Mouse (Mus musculus) midbrain, embryonic 15.5 days (tissue): ENCODE data around the gene Il25. TPM values are rescaled to one million over a fixed set of nuclear protein-coding genes. Genes with fewer than 3 reads are reported as not detected.
"Not testable (repeated sequence)": the region's sequence is repeated elsewhere in the genome, so short reads cannot be mapped to it uniquely, and the experiment has no call there.

Experiments
- ATAC-seq: fragments of 200-750 bp; cut with Nextera tagmentation; replicated peaks from 2 replicates; pipeline ENCODE4 v1.8.0; 2017; ENCODE audit warnings: moderate TSS enrichment
- H3K27ac ChIP-seq: fragments of 300-500 bp; sonication (generic); 2 replicates; pipeline ENCODE4 v1.5.1; 2015; ENCODE audit warnings: mild to moderate bottlenecking, inconsistent platforms
- H3K27me3 ChIP-seq: fragments of 300-500 bp; sonication (generic); replicated peaks from 2 replicates; pipeline ENCODE4 v1.6.1; 2015; ENCODE audit warnings: inconsistent platforms
- H3K36me3 ChIP-seq: fragments of 300-500 bp; sonication (generic); replicated peaks from 2 replicates; pipeline ENCODE4 v1.6.1; 2015; ENCODE audit warnings: inconsistent platforms
- H3K4me1 ChIP-seq: fragments of 300-500 bp; sonication (generic); 2 replicates; pipeline ENCODE4 v1.6.1; 2015; ENCODE audit warnings: inconsistent platforms
- H3K4me2 ChIP-seq: fragments of 300-500 bp; sonication (generic); 2 replicates; pipeline ENCODE4 v1.6.1; 2015; ENCODE audit warnings: inconsistent platforms, mild to moderate bottlenecking, moderate library complexity
- H3K4me3 ChIP-seq: fragments of 300-500 bp; sonication (generic); 2 replicates; pipeline ENCODE4 v1.5.1; 2015; ENCODE audit warnings: mild to moderate bottlenecking, inconsistent platforms
- H3K9ac ChIP-seq: fragments of 300-500 bp; sonication (generic); 2 replicates; pipeline ENCODE4 v1.6.1; 2015; ENCODE audit warnings: mild to moderate bottlenecking, inconsistent platforms
- H3K9me3 ChIP-seq: fragments of 300-500 bp; sonication (generic); 2 replicates; pipeline ENCODE4 v1.6.1; 2016; ENCODE audit warnings: inconsistent platforms
- WGBS: fragments of 180-500 bp; shearing (Covaris S2); methylation state at CpG from one replicate; pipeline ENCODE4 v1.1.7; 2015; ENCODE audit warnings: mixed read lengths; 5-methylcytosine and 5-hydroxymethylcytosine counted together
- polyA plus RNA-seq: library from polyadenylated mRNA; unstranded; fragments of >200 nt; fragmentation: Nextera tagmentation; extraction: Ambion mirVana; gene quantifications from 2 replicates; pipeline ENCODE4 v1.2.1, GENCODE M21; 2015

Gene Il25
- polyA plus RNA-seq, 1 experiment from 2014 or later = 0.48 TPM

DNA sequence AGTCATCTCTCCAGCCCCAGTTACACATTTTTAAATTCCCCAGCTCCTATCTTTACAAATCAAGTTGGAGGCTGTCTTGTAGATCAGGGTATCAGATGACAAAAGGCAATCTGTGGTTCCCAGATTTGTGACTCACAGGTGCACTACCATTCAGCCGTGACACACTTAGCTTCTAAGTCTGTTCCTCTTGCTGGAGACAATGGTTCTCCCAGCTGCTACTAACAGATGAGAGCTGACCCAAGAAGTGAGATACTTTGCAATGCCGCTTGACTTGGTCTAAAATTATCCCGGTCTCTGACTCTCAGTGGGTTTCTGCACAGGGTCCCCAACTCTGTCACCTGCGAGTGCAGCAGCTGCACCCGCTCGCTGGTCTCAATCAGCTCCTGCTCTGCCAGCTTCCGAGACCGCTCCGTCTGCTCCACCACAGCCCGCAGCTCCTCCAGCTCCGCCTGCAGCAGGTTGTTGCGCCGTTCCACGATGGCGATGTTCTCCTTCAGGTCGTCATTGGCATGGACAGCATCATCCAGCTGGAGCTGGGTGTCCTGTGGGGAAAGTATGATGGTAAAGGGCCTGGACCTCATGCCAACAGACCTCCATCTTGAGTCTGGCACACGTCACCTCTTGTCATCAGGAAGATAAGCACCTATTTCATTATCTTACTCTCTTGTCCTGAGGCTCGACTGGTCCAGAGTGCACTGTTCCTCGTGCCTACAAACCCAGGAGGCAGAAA lies 13.6 kb downstream of the Il25 start:
- H3K4me2 ChIP-seq = no peak overlapping the region
- H3K4me3 ChIP-seq = no peak overlapping the region
- no peak overlapping the region for H3K9ac ChIP-seq
- no peak overlapping the region for H3K27ac ChIP-seq
- H3K4me1 ChIP-seq = no peaks in the 10 kb centered on the region
- 84% methylated on average over 19 of the region's 19 CpGs for WGBS
- H3K9me3 ChIP-seq = no peaks in the 10 kb centered on the region
- no peaks in the 10 kb centered on the region for H3K36me3 ChIP-seq
- no peak for ATAC-seq
- H3K27me3 ChIP-seq = no peaks in the 10 kb centered on the region

DNA sequence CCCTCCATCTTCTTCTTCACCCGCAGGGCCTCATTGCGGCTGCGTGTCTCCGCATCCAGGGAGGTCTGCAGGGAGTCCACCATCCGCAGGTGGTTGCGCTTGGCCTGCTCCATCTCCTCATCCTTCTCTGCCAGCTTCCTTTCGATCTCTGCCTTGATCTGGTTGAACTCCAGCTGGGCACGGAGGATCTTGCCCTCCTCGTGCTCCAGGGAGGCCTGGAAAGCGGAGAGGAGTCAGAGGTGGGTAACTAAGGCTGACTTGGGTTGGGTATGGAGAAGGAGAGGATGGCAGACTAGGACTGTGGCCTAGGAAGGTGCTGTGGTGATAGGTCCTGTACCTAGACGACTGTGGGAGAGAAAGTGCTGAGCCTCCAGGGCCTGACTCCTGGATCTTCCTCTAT lies 14.5 kb downstream of the Il25 start:
- H3K4me3 ChIP-seq, H3K27ac ChIP-seq, H3K4me1 ChIP-seq, H3K36me3 ChIP-seq, ATAC-seq, H3K9ac ChIP-seq, H3K9me3 ChIP-seq, H3K27me3 ChIP-seq, H3K4me2 ChIP-seq: not testable (repeated sequence)
- WGBS = 87% methylated on average over 11 of the region's 11 CpGs

DNA sequence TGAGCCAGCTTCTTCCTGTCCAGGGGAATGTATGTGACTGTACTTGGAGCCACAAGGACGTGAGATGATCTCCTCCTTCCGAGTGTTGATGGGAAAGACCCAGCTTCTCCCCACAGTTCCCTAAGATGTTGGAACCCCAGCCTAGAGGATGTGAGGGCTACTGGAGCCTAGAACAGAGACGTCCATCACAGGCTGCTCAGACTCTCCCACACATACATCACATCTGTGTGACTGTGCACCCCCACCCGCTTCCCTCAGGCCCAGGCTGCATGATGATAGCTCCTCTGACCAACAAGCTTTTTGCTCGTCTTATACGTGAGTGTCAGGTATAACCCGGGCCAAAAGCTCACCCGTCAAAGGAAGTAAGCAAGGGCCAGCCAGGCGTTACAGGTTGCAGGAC lies 16.3 kb downstream of the Il25 start:
- no peak for ATAC-seq
- Histone ChIP-seq H3K36me3 (no peaks in the 10 kb centered on the region), H3K27me3 (no peaks in the 10 kb centered on the region), H3K4me2 (no peak overlapping the region), H3K9me3 (no peaks in the 10 kb centered on the region), H3K4me3 (no peak overlapping the region), H3K4me1 (no peaks in the 10 kb centered on the region), H3K27ac (no peak overlapping the region), H3K9ac (no peak overlapping the region)
- 88% methylated on average over 9 of the region's 9 CpGs for WGBS

DNA sequence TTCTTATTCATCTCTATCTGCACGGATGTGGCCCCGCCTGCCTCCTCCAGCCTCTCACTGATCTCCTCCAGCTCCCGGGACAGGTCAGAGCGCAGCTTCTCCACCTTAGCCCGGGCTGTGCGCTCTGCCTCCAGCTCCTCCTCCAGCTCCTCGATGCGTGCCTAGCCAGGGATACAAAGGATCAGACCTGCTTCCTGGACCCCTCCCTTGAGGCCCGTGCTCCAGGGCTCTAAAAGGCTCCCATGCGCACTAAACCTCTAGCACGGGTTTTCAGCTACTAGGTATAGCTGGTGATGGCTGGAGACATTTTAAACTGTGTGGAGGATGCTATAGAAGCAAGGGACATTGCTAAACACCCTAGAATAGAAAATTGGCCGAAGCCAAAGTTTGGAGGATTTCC lies 18.0 kb downstream of the Il25 start:
- WGBS = 67% methylated on average over 12 of the region's 12 CpGs
- no peak for ATAC-seq
- no peak overlapping the region for H3K4me2 ChIP-seq
- no peak overlapping the region for H3K4me3 ChIP-seq
- H3K27me3 ChIP-seq = no peaks in the 10 kb centered on the region
- no peaks in the 10 kb centered on the region for H3K4me1 ChIP-seq
- no peak overlapping the region for H3K27ac ChIP-seq
- H3K9ac ChIP-seq = no peak overlapping the region
- H3K9me3 ChIP-seq = no peaks in the 10 kb centered on the region
- H3K36me3 ChIP-seq = no peaks in the 10 kb centered on the region

DNA sequence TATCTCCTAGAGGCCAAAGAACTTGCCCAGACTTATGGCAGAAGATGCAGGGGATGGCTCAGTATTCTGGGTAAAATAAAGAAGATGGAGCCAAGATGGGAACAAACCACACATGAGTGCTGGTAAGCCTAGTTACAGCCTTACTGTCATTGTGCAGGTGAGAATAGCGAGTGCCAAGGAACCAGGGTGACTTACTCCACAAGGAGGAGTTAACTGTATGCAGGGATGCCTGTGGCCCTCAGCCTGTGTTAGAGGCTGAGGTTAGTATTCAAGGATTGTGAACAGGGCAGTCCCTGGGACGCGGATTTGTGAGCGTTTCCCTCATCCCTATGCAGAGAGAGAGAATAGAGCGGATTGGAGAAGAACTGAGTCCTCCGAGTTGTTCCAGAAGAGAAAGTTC lies 19.1 kb downstream of the Il25 start:
- Histone ChIP-seq H3K27ac (no peak overlapping the region), H3K36me3 (no peaks in the 10 kb centered on the region), H3K4me3 (no peak overlapping the region), H3K9ac (no peak overlapping the region), H3K4me1 (no peaks in the 10 kb centered on the region), H3K4me2 (no peak overlapping the region), H3K27me3 (no peaks in the 10 kb centered on the region), H3K9me3 (no peaks in the 10 kb centered on the region)
- no peak for ATAC-seq
- 91% methylated on average over 6 of the region's 6 CpGs for WGBS

DNA sequence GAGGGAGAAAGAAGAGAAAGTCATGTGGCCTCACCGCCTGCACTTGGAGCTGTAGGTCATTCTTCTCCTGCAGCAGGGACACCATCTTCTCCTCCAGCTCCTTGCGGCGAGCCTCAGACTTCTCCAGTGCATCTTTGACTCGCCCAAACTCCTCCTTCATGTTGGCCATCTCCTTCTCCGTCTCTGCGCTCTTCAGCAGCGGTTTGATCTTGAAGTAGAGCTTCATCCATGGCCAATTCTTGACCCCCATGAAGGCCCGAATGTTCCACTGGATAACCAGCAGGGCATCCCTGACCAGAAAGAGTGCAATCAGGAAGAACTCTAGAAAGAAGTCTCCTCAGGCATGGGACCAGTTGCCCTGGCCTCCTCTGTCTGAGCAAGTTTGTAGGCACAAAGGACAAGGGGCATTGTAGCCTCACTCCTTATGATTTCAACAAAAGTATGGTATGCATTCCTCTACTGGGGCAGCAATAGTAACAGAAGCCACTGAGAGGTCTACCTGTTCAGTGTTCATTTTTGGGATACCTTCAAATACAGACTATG lies 21.2 kb downstream of the Il25 start:
- ATAC-seq = no peak
- Histone ChIP-seq H3K27me3 (no peaks in the 10 kb centered on the region), H3K9me3 (no peaks in the 10 kb centered on the region), H3K4me3 (no peak overlapping the region), H3K4me1 (no peaks in the 10 kb centered on the region), H3K9ac (no peak overlapping the region), H3K36me3 (no peaks in the 10 kb centered on the region), H3K27ac (no peak overlapping the region), H3K4me2 (no peak overlapping the region)
- WGBS = 94% methylated on average over 8 of the region's 8 CpGs

DNA sequence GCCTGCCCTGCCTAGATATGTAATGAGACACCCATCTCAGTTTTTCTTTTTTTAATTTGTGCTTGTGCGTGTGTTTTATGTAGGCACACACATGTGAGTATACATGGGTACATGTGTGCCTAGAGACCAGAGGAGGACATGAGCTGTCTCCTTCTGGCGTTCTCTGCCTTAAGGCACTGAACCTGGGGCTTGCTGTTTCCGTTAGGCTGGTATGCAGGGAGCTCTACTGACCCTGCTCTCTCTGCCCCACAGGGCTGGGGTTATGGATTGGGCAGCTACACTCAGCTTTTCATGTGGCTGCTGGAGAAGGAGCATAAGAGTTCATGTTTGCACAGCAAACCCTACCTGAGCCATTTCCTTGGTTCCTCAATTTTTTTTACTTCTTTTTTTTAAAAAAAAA lies 22.0 kb downstream of the Il25 start:
- H3K9ac ChIP-seq = no peak overlapping the region
- no peaks in the 10 kb centered on the region for H3K27me3 ChIP-seq
- no peaks in the 10 kb centered on the region for H3K9me3 ChIP-seq
- H3K36me3 ChIP-seq = no peaks in the 10 kb centered on the region
- H3K4me3 ChIP-seq = no peak overlapping the region
- no peaks in the 10 kb centered on the region for H3K4me1 ChIP-seq
- H3K4me2 ChIP-seq = no peak overlapping the region
- WGBS = 82% methylated on average over 3 of the region's 3 CpGs
- no peak for ATAC-seq
- H3K27ac ChIP-seq = no peak overlapping the region

DNA sequence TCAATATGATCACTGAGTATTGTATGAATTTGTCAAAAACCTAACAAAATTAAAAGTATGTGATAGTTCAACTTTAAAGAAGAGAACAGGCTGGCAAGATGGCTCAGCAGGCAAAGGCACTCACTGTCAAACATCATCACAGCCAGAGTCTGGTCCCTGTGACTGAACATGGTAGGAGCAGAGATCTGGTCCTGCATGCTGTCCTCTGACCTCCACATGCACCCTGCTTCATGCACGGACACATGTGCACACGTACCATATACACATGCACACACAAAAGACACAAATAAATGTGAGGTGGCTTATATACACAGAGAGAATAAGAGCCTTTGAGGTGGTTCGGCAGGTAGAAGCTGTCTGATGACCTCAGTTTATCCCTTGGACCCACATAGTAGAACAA lies 23.0 kb downstream of the Il25 start:
- ATAC-seq = no peak
- no peak overlapping the region for H3K27ac ChIP-seq
- H3K36me3 ChIP-seq = no peaks in the 10 kb centered on the region
- no peak overlapping the region for H3K4me2 ChIP-seq
- H3K4me3 ChIP-seq = no peak overlapping the region
- no peak overlapping the region for H3K9ac ChIP-seq
- no peaks in the 10 kb centered on the region for H3K27me3 ChIP-seq
- WGBS = 93% methylated on average over 3 of the region's 3 CpGs
- H3K4me1 ChIP-seq = no peaks in the 10 kb centered on the region
- H3K9me3 ChIP-seq = no peaks in the 10 kb centered on the region

DNA sequence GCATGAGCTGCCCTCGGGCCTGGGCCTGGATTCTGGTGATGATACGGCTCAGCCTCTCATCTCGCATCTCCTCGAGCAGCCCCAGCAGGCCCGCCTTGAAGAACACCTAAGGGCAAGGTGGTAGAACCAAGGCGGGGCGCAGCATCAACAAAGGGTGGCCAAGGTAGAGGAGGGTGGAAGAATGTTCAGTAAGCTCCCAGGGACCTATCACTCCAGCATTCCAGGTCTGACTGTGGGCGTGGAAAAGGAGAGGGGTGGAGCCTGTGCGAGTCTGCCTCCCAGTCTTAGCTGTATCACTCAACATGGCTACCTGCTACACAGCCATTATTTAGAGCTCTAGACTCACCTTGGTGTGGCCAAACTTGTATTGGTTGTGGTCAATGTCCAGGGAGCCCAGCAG lies 24.0 kb downstream of the Il25 start:
- Histone ChIP-seq H3K9me3 (no peaks in the 10 kb centered on the region), H3K36me3 (no peaks in the 10 kb centered on the region), H3K27me3 (no peaks in the 10 kb centered on the region), H3K4me2 (no peak overlapping the region), H3K9ac (no peak overlapping the region), H3K4me1 (no peaks in the 10 kb centered on the region), H3K4me3 (no peak overlapping the region), H3K27ac (no peak overlapping the region)
- WGBS = 87% methylated on average over 9 of the region's 9 CpGs
- no peak for ATAC-seq

DNA sequence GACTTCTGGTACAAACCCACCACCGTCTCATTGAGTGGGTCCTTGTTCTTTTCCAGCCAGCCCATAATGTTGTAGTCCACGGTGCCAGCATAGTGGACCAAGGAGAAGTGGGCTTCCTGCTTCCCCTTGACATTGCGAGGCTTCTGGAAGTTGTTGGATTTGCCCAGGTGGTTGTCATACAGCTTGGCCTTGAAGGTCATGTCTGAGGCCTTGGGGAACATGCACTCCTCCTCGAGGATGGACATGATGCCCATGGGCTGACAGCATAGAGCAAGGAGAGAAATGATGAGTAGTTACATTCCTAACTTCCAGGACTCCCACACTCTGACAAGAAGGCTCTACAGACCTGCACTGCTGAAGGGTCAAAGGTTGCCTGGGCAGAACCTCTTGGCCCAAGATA lies 26.0 kb downstream of the Il25 start:
- H3K4me3 ChIP-seq = no peak overlapping the region
- H3K27me3 ChIP-seq = no peaks in the 10 kb centered on the region
- no peak overlapping the region for H3K9ac ChIP-seq
- H3K4me1 ChIP-seq = no peaks in the 10 kb centered on the region
- H3K9me3 ChIP-seq = no peaks in the 10 kb centered on the region
- no peak overlapping the region for H3K4me2 ChIP-seq
- no peaks in the 10 kb centered on the region for H3K36me3 ChIP-seq
- WGBS = 90% methylated on average over 4 of the region's 4 CpGs
- no peak overlapping the region for H3K27ac ChIP-seq
- ATAC-seq = no peak

DNA sequence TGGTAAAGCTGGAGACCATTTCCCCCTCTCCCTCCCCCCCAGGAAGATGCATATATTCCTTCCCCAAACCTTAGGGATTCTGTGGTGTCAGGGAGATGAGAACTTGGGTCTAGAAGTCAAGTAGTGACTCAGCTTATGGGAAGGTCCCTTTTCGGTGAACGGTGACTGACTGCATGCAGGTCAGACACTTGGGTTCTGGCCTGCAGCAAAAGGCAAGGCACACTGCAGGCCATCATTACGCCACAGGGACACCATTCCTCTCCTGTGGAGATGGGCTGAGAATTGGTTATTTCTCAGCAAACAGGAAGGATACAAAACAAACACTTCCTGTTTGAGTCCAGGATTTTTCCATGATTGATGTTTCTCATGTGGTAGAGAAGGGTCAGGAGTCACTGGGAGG lies 26.7 kb downstream of the Il25 start:
- Histone ChIP-seq H3K4me2 (no peak overlapping the region), H3K4me3 (no peak overlapping the region)
- 87% methylated on average over 3 of the region's 3 CpGs for WGBS

DNA sequence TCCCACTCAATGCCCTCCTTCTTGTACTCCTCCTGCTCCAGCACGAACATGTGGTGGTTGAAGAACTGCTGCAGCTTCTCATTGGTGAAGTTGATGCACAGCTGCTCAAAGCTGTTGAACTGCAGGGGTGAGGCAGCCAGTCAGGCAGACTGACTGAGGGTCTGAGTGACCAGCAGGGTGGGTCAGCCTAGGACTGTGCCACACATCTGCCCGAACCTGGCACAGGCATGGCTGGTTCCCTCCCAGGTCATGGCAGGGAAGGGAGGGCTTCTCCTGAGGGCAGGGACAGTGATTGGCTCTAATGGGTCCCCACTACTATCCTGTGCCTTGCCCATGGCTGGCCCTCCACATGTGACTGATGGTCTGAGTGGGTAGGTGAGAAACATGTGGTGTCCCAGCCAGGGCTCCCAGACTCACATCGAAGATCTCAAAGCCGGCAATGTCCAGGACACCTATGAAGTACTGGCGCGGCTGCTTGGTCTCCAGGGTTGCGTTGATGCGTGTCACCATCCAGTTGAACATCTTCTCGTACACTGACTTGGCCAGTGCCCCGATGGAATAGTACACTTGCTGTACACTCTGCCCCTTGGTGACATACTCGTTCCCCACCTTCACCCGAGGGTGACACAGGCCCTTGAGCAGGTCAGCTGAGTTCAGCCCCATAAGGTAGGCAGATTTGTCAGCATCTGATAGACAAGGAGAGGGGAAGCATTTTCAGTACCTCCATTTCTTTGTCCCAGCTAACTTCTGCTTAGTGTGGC lies 27.5 kb downstream of the Il25 start:
- H3K9me3 ChIP-seq, H3K27ac ChIP-seq, ATAC-seq, H3K4me3 ChIP-seq, H3K9ac ChIP-seq, H3K36me3 ChIP-seq, H3K4me2 ChIP-seq, H3K27me3 ChIP-seq, H3K4me1 ChIP-seq: not testable (repeated sequence)
- 91% methylated on average over 12 of the region's 12 CpGs for WGBS

More for the DNA sequence above, 26.7 kb downstream of the Il25 start:
- no peak overlapping the region for H3K9ac ChIP-seq
- H3K9me3 ChIP-seq = no peaks in the 10 kb centered on the region
- no peaks in the 10 kb centered on the region for H3K4me1 ChIP-seq
- no peaks in the 10 kb centered on the region for H3K36me3 ChIP-seq
- ATAC-seq = no peak
- H3K27me3 ChIP-seq = no peaks in the 10 kb centered on the region
- no peak overlapping the region for H3K27ac ChIP-seq

DNA sequence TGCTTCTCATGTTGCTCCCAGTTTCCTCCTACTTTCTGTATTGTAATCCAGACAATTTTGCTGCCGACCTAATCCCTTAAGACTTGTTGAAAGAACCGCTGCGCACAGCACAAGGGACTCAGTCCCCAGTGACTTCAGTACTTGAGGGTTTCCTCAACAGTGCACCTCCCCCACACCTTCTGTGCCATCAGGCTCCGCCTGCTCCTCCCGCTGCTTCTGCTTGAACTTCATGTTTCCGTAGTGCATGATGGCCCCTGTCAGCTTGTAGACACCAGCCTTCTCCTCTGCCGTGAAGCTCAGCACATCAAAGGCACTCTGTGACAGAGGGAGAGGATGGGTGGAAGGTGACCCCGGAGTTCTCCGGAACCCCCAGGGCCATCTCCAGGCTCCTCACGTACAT lies 28.3 kb downstream of the Il25 start:
- WGBS = 66% methylated on average over 10 of the region's 10 CpGs
- H3K27ac ChIP-seq = no peak overlapping the region
- no peaks in the 10 kb centered on the region for H3K27me3 ChIP-seq
- no peaks in the 10 kb centered on the region for H3K36me3 ChIP-seq
- H3K4me3 ChIP-seq = no peak overlapping the region
- no peak overlapping the region for H3K9ac ChIP-seq
- H3K9me3 ChIP-seq = no peaks in the 10 kb centered on the region
- no peaks in the 10 kb centered on the region for H3K4me1 ChIP-seq
- no peak overlapping the region for H3K4me2 ChIP-seq
- ATAC-seq = no peak
